Mouse (Mus musculus) kidney, adult 2 months (tissue): ENCODE data around the gene Rbfox1. TPM values are rescaled to one million over a fixed set of nuclear protein-coding genes. Genes with fewer than 3 reads are reported as not detected.

Source experiments
- DNase-seq: peaks from one replicate; pipeline ENCODE4 v3.0.0; 2021
- H3K27ac ChIP-seq: fragments of 200-500 bp; 2 replicates; pipeline ENCODE4 v1.5.1; 2012; ENCODE audit warnings: low read depth, low read length, control low read depth, inconsistent platforms; ENCODE audit not compliant: insufficient read depth
- H3K27me3 ChIP-seq: fragments of 200-500 bp; replicated peaks from 2 replicates; pipeline ENCODE4 v1.6.1; 2012; ENCODE audit warnings: mild to moderate bottlenecking, moderate library complexity, low read length, inconsistent platforms; ENCODE audit not compliant: control insufficient read depth, insufficient read depth
- H3K36me3 ChIP-seq: fragments of 200-500 bp; 2 replicates; pipeline ENCODE4 v1.6.1; 2012; ENCODE audit warnings: mild to moderate bottlenecking, moderate library complexity, low read length, inconsistent platforms; ENCODE audit not compliant: control insufficient read depth, insufficient read depth
- H3K4me1 ChIP-seq: fragments of 200-500 bp; 2 replicates; pipeline ENCODE4 v1.6.1; 2011; ENCODE audit warnings: low read length; ENCODE audit not compliant: control insufficient read depth, insufficient read depth
- H3K4me3 ChIP-seq: fragments of 200-500 bp; 2 replicates; pipeline ENCODE4 v1.5.1; 2011; ENCODE audit warnings: mild to moderate bottlenecking, low read depth, low read length, control low read depth; ENCODE audit not compliant: insufficient read depth
- CTCF ChIP-seq: fragments of 200-500 bp; conservative IDR thresholded peaks from 2 replicates; pipeline ENCODE4 v1.5.1; 2011; ENCODE audit warnings: low read depth, mild to moderate bottlenecking, control low read depth, low read length, moderate library complexity, mixed read lengths; ENCODE audit not compliant: insufficient read depth, insufficient read length
- POLR2A ChIP-seq: fragments of 200-500 bp; IDR thresholded peaks from one replicate; pipeline ENCODE4 v1.6.1; 2011; ENCODE audit warnings: low read depth, low read length, control low read depth
- WGBS: fragments of 180-500 bp; shearing (Covaris S2); methylation state at CpG from one replicate; pipeline ENCODE4 v1.1.7; 2018; 5-methylcytosine and 5-hydroxymethylcytosine counted together
- polyA plus RNA-seq: library from polyadenylated mRNA; depleted of rRNA; stranded (reverse); fragments of >200 nt; gene quantifications from 2 replicates; pipeline ENCODE4 v1.2.3, GENCODE M21; 2012

Gene Rbfox1
- polyA plus RNA-seq, 1 experiment: 4.2 TPM

DNA sequence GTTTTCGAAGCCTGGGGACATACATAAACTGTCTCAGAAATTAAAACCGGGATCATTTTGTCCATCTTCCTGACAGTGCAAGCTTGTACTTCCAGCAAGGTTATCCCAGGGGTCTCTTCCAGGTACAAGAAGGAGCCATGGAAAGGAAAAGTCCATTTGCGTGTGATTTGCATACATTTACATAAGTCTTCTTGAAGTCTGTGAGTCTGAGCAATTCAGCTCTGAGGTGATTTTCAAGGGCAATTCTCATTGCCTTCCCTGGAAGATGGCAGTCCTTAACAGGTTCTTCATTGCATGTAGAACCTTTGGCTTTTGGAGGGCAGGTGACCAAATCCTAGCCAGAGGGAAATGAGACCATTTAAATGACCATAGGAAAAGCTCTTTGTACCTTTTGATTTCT is 1417.3 kb downstream of the Rbfox1 start:
- Histone ChIP-seq H3K4me1 (no peaks in the 10 kb centered on the region), H3K27me3 (no peaks in the 10 kb centered on the region), H3K27ac (no peak overlapping the region), H3K4me3 (no peak overlapping the region), H3K36me3 (no peaks in the 10 kb centered on the region)
- TF ChIP-seq POLR2A: no peak
- WGBS: 86% methylated on average over 3 of the region's 3 CpGs
- DNase-seq: no peak

DNA sequence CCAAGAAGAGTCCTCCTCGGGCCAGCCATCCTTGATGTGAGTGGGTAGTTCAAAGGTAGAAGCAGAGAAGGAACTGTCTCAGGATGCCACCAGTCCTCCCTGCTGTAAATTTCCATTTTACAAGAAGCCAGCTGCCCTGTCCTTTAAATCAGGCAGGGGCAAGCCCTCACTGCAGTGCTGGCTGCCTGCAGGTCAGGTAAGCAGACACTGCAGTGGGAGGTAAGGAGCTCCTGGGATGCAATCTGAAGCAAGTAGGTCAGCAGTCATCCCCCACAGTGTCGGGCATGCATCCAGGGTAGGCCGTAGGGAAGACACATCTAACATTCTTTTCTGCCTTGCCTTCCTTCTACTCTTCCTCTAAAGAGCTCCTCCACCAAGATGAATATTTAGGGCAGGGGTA is 1444.0 kb downstream of the Rbfox1 start:
- no peaks in the 10 kb centered on the region for H3K27me3 ChIP-seq
- DNase-seq: no peak
- no peak overlapping the region for H3K4me3 ChIP-seq
- TF ChIP-seq POLR2A (no peak), CTCF (no peak)
- no peak overlapping the region for H3K27ac ChIP-seq
- no peaks in the 10 kb centered on the region for H3K4me1 ChIP-seq
- 39% methylated on average over 3 of the region's 3 CpGs for WGBS
- H3K36me3 ChIP-seq: no peaks in the 10 kb centered on the region

DNA sequence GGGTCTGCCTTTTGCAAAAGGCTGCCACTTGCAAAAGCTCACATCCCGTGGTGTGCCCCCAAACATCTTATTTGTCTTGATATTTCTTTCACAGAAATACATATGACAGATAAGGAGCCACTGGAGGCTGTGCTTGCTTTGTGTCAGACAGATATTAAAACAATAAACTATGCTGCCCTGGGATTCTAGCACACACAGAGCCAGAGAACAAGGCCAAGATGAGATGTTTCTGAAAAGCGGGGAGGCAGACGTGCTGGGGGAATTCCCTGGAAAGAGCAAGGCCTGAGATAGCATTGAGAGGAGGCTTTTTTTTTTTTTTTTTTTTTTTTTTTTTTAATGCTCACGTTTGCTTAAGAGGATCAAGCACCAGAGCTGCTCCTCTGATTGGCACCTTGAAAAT is 1456.0 kb downstream of the Rbfox1 start:
- no peak for TF ChIP-seq POLR2A
- no peak for TF ChIP-seq CTCF
- H3K27ac ChIP-seq: no peak overlapping the region
- no peaks in the 10 kb centered on the region; the same call in 1 of the 2 replicates for H3K27me3 ChIP-seq
- no peak for DNase-seq
- no peaks in the 10 kb centered on the region for H3K36me3 ChIP-seq
- H3K4me3 ChIP-seq: no peak overlapping the region
- 68% methylated on average over 4 of the region's 4 CpGs for WGBS
- H3K4me1 ChIP-seq: no peaks in the 10 kb centered on the region

DNA sequence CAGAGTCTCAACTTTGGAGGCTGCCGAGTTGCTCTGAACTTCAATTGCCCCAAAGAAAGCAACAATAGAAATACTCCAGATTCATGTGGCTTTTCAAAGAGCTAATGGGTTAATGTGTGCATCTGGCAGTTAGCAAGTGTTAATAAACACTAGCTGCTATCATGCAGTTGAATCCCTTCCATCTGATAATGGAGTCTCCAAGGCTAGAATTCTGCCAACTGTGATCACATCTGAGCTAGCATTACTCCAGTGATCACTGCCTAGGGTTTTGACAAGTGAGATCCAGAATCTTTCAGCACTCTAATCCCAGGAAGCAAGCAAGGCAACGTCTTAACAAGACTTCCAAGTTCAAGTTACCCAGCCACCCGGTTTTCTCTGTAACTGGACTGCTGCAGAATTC is 1460.1 kb downstream of the Rbfox1 start:
- DNase-seq: no peak
- no peaks in the 10 kb centered on the region for H3K4me1 ChIP-seq
- no peak for TF ChIP-seq POLR2A
- no peak for TF ChIP-seq CTCF
- no peaks in the 10 kb centered on the region for H3K36me3 ChIP-seq
- H3K27me3 ChIP-seq: no peaks in the 10 kb centered on the region; the same call in 1 of the 2 replicates
- no peak overlapping the region for H3K4me3 ChIP-seq
- H3K27ac ChIP-seq: no peak overlapping the region
- WGBS: 64% methylated on average over 3 of the region's 3 CpGs

DNA sequence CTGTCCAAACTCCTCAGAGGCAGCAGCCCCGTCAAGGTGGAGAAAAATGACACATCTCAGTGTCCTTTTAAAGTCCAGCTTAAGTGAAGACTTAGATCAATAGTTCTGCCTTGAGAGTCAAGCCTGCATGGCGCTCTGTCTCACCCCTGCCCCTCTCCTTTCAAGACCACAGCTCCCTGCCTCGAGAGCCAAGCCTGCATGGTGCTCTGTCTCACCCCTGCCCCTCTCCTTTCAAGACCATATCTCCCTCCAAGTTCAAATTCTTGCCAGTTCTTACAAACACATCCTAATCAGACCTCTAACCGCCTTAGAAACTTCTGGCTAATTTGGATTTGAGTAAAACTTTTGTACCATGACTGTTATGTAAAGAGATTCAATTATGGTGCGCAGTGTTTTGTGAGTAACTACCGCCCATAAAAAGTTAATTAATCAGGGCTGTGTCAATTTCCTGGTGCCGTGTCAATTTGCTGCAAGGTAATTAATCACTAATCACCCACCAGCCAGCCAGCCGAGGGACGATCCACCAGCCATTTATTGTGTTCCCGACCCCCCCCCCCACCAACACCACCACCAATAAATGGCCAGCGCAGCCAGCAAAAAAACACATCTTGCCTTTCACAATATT is 1461.0 kb downstream of the Rbfox1 start:
- no peak overlapping the region for H3K4me3 ChIP-seq
- TF ChIP-seq CTCF (no peak), POLR2A (no peak)

DNA sequence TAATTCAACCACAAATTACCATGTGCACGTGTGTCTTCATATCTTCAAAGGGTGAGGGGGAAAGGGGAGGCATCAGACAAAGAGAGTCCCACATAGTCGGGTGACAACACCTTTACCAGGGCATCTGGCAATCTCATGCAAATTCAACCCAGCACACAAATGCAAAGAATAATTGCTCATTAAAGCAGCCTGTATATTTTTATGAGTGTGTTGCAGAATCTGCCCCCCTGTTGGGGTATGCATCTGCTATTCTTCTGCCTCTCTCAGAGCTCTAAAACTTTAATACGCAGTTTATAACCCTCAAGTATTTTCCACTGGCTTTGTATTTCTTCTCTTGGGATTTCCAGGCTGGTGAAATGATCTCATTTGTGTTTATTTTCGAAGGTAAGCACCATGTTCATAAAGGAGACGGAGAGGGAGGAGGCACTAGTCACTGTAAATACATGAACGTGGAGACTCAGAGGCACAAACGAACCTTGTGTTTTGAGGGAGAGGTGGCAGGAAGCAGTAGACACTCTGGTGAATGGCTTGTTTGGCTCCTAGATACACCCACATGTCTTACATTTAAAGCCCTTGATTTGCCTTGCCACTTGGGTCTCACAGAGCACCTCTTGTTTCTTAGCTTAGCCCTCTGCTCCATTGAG is 1462.5 kb downstream of the Rbfox1 start:
- no peaks in the 10 kb centered on the region for H3K36me3 ChIP-seq
- no peak overlapping the region for H3K27ac ChIP-seq
- DNase-seq: no peak
- H3K4me3 ChIP-seq: no peak overlapping the region
- no peak for TF ChIP-seq CTCF
- TF ChIP-seq POLR2A: no peak
- no peaks in the 10 kb centered on the region for H3K4me1 ChIP-seq
- WGBS: 83% methylated on average over 7 of the region's 7 CpGs
- no peaks in the 10 kb centered on the region; the same call in 1 of the 2 replicates for H3K27me3 ChIP-seq

More for the DNA sequence above, 1461.0 kb downstream of the Rbfox1 start:
- Histone ChIP-seq H3K36me3 (no peaks in the 10 kb centered on the region), H3K27me3 (no peaks in the 10 kb centered on the region; the same call in 1 of the 2 replicates), H3K4me1 (no peaks in the 10 kb centered on the region), H3K27ac (no peak overlapping the region)
- WGBS: 44% methylated on average over 11 of the region's 11 CpGs
- DNase-seq: no peak

DNA sequence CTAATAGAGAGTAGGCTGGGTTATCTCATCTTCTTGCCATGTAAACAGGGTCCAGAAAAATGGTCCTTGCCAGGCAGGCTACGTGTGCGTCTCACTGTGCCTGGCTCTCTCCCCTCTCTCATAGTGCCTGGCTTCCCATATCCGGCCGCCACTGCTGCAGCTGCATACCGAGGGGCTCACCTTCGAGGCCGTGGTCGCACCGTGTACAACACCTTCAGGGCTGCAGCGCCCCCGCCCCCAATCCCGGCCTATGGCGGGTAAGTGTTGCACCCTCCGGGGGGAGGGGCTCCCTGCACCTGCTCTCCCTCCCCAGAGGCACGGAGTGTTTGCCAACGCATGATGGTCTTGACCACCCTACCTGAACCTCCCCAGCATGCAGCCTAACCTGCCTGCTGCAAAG is 1467.7 kb downstream of the Rbfox1 start:
- no peaks in the 10 kb centered on the region for H3K4me1 ChIP-seq
- H3K4me3 ChIP-seq: no peak overlapping the region
- H3K27ac ChIP-seq: no peak overlapping the region
- no peak for DNase-seq
- WGBS: 65% methylated on average over 16 of the region's 16 CpGs
- H3K36me3 ChIP-seq: no peaks in the 10 kb centered on the region
- no peak for TF ChIP-seq CTCF
- TF ChIP-seq POLR2A: no peak
- no peaks in the 10 kb centered on the region for H3K27me3 ChIP-seq
